Mouse (Mus musculus) urinary bladder, adult 2 months (tissue): Measurements from ENCODE around the gene Tmem131. TPM values are rescaled to one million over a fixed set of nuclear protein-coding genes. Genes with fewer than 3 reads are reported as not detected.
"Not testable (repeated sequence)": the region's sequence is repeated elsewhere in the genome, so short reads cannot be mapped to it uniquely, and the experiment has no call there.

Source experiments
- DNase-seq: peaks from one replicate; pipeline ENCODE4 v3.0.0; 2022; ENCODE audit warnings: low spot score
- polyA plus RNA-seq: library from polyadenylated mRNA; depleted of rRNA; stranded (reverse); fragments of >200 nt; gene quantifications from 2 replicates; pipeline ENCODE4 v1.2.3, GENCODE M21; 2012

Gene Tmem131
- polyA plus RNA-seq, 1 experiment: 15.0 TPM

- DNase-seq: no peak
Observed at GRCm38 (mm10) chr1:36919728-36920127, 23.7 kb downstream of the Tmem131 start.

DNA sequence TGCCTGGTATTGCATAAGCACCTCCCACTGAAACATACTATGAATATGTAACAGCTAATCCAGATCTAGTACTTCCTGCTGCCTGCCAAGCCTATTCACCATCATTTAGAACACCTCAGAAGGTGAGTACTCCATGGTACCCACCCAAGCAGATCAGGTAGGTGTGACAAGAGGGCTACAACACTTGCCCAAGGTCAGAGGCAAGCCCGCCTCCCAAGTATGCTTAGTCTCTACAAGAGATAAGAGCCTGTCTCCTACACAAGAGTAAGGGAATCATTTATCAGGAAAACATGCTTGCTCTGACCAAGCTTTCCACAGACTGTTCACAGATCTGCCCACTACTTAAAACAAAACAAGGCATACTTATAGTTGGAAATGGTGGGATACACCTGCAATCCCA is 26.0 kb downstream of the Tmem131 start:
- no peak for DNase-seq

DNA sequence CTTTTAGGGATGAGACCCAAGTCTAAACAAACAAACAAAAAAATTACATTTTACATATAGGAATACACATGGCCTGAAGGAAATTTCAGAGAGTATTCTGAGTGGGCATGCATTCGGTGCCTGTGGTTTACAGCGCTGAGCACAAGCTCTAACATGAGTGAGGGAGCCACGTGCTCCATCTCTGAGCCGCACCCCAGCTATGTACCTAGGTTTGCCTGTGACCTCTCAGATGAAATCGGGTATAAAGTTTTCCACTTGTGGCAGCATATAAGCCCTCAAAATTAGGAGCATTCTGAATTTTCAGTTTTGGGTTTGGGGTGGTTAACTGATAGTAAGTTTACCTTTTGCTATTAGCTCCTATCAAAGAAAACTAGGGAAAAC is 28.3 kb downstream of the Tmem131 start:
- DNase-seq: no peak

GRCm38 (mm10) chr1:36914455-36915199 is 28.8 kb downstream of the Tmem131 start:
- DNase-seq: no peak

DNA sequence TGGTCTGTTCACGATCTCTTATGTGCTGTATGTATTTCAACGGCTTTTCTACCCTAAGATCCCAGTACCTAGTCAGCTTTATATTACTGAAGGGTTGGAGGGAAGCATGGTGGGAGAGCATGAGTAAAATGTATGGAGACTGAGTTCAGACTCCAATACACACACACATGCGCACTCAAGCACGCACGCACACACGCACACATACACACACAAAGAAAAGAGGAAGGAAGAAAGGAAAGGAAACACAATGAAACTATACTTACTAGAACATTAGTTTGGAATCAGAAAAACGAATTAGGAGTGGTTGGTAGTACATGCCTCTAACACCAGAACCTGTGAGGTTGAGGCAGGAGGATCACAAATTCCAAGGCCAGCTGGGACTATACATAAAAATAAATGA is 29.7 kb downstream of the Tmem131 start:
- DNase-seq: no peak

- no peak for DNase-seq
Observed at GRCm38 (mm10) chr1:36912239-36912638, 31.2 kb downstream of the Tmem131 start.

- DNase-seq: no peak
Observed at GRCm38 (mm10) chr1:36911603-36912002, 31.9 kb downstream of the Tmem131 start.

- DNase-seq: no peak
Observed at GRCm38 (mm10) chr1:36910397-36910796, 33.1 kb downstream of the Tmem131 start.

- not testable (repeated sequence) for DNase-seq
Observed at GRCm38 (mm10) chr1:36909965-36910364, 33.5 kb downstream of the Tmem131 start.

DNA sequence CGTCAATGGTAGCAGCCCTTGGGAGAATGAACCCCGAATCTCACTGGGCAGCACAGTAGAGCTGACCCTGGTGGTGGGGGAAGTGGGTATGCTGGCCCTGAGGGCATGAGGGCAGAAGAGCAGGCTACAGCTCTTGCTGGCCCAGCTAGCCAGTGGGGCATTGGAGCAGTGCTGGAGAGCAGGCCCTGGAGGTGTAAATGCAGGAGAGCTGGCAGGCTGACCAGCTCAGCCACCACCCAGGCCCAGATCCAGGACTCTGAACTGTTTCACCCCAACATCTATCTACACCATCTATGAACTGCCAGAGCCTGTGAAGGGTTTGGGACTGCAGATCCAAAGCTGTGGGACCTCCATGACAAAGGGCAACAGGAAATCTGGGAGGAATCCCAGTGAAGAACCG is 38.2 kb downstream of the Tmem131 start:
- no peak for DNase-seq

DNA sequence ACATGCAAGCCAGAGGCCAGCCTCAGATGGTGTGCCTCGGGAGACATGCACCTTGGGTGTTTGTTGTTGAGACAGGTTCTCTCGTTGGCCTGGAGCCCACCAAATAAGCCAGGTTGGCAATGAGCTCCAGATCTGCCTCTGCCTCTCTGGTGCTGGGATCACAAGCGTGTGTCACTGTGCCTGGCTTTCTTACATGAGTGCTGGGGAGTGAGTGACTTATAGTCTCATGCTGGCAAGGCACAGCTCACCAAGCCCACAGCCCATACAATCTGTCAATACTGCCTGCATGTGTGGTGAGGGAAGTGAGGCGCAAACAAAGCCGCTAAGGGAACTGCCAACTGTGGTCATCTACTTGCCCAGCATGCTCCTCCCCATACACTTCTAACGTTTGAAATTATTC is 39.0 kb downstream of the Tmem131 start:
- no peak for DNase-seq

DNA sequence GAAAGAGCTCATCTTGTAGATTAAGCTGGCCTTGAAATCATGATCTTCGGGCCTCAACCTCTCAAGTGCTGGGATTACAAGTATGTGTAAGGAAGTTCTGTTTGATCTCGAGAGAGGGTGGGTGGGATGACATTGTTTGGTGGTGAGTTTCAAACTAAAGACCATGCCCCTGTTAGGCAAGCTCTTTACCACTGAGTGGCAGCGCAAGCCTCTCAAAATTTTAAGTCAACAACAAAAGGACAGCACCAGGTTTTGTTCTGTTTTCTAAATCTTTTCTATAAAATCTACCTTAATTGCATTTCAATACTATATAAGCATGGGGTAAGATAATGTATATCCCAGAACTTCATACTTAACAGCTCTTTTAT is 39.4 kb downstream of the Tmem131 start:
- DNase-seq: no peak

DNA sequence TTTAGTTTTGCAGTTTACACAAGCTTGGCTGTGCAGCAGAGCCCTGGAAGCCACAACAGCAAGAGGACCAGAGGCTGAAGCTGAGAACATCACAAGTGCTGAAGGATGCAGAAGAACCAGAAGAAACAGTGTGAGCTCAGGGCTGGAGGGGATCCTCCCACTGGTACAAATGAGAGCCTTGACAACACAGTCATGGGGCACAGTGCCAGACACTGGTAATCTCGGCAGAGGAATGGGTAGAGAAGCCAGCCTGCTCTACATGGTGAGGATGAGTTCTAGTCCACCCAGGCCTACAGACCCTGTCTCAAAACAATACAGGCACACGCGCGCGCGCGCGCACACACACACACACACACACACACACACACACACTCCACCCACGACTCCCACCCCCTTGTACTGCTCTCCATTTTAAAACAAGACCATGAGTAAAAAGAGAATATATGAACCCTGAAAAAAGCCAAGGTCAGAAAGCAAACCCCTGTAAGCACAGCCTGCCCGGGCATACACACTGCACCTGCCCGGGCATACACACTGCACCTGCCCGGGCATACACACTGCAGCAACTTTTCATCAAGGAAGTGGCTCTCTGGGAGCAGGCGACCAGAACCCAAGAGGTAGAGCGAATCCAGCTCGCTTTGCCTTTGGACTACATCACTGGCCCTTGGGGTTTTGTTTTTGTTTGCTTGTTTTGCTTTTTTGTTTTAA is 39.9 kb downstream of the Tmem131 start:
- DNase-seq: no peak

DNA sequence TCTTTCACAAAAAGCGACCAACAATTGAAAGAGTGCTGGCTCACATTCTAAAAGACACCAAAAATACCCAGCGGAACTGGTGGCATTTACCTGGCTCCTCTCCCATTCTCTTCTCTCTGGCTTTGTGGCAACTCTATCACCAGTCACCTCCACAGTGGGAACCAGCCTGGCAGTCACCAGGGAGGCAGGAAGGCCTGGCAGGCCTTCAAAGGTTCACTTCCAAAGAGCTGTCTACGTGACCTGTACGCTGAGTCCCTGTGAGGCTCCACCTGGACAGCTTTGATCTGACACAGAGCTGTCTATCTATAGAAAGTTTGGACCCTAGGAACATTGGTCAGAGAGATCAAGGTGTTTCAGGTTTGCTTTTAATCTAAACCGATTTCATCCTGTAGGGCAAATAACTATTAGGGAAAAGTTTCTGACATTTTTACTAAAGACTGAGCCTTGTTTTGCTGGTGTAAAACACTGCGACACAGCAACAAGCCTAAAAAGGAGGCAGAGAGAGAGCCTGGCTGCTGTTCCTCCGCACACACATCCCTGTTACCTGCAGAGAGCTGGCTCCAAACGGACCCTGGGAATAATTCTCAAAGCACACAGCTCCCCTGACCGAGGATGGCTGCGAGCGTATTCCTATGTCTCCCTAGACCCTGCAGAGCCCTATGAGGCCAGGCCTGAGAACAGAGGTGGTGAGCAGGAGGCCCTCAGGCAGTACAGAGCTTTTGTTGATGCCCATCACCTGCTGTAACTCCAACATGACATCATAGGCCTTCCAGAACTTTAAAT is 40.7 kb downstream of the Tmem131 start:
- DNase-seq: no peak

GRCm38 (mm10) chr1:36899622-36900021 is 43.8 kb downstream of the Tmem131 start:
- no peak for DNase-seq

GRCm38 (mm10) chr1:36896423-36896822 is 47.0 kb downstream of the Tmem131 start:
- DNase-seq: no peak

DNA sequence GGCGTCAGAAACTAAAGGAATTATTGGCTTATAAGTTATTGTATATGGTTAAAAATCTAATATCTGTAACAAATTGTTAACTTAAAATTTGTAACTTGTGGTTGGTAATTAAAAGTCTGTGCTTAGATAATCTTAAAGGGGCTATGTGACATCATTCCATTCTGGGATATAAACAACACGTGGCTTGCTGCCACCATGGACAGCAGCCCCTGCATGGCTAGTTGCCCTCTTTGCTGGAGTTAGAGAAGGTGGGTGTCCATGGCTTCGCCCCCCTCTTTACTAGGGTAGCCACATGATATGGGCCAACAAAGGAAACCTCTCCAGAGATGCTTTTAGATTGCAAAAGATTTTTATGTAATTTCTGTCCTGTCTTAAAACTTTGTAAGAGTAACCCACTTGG is 48.0 kb downstream of the Tmem131 start:
- DNase-seq: no peak

DNA sequence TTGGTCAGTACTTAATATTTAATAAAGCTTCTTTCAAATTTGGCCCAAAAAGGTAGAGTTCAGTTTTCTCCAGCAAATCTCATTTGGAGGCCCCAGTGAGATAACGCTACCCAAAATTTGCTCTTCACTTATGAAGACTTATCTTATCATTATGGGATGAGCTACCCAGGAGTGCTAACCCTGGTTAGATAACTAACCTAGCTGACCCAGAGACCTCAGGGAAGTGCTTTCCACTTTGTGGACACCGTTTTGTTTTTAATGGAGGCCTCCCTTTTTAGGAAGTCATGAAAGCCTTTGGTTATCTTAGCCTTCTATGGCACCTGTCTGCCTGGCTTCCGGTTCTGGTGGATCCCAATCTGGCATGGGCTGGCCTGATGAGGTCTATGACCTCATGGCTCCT is 49.3 kb downstream of the Tmem131 start:
- no peak for DNase-seq

GRCm38 (mm10) chr1:36893720-36894119 is 49.7 kb downstream of the Tmem131 start:
- not testable (repeated sequence) for DNase-seq

- DNase-seq: no peak
Observed at GRCm38 (mm10) chr1:36893146-36893545, 50.3 kb downstream of the Tmem131 start.

- no peak for DNase-seq
Observed at GRCm38 (mm10) chr1:36892461-36892860, 51.0 kb downstream of the Tmem131 start.

DNA sequence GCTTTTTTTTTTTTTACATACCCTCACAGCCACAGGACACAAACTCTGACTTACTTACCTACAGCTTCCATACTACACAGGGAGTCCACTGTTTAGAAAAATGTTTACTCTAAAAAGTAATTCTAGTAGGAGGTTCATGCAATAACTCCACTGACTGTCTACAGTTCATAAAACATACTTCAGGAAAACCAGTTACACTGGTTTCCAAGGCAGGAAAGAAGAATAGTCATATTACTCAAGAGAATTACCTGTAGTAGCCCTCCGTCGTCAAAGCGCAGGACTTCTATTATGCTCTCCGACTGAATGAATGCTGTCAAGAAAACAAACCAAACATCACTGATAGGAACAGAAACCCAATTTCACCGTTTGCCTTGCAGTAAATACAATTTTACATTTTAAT is 54.5 kb downstream of the Tmem131 start:
- DNase-seq: no peak

- no peak for DNase-seq
Observed at GRCm38 (mm10) chr1:36887172-36887571, 56.3 kb downstream of the Tmem131 start.
